Mouse (Mus musculus) heart, postnatal 4 days (tissue): ENCODE measurements at regions not wholly inside any gene's neighbourhood (a gene's known extent, or its start where the extent isn't known, plus 50 kb on each side); places are given as distances from the start of the nearest gene placed in this dataset.
A peak's percentile ranks its signal among the peaks of the same experiment; 100 is the strongest.

Experiments used
- DNase-seq: peaks from one replicate; pipeline ENCODE4 v3.0.0; 2021

DNA sequence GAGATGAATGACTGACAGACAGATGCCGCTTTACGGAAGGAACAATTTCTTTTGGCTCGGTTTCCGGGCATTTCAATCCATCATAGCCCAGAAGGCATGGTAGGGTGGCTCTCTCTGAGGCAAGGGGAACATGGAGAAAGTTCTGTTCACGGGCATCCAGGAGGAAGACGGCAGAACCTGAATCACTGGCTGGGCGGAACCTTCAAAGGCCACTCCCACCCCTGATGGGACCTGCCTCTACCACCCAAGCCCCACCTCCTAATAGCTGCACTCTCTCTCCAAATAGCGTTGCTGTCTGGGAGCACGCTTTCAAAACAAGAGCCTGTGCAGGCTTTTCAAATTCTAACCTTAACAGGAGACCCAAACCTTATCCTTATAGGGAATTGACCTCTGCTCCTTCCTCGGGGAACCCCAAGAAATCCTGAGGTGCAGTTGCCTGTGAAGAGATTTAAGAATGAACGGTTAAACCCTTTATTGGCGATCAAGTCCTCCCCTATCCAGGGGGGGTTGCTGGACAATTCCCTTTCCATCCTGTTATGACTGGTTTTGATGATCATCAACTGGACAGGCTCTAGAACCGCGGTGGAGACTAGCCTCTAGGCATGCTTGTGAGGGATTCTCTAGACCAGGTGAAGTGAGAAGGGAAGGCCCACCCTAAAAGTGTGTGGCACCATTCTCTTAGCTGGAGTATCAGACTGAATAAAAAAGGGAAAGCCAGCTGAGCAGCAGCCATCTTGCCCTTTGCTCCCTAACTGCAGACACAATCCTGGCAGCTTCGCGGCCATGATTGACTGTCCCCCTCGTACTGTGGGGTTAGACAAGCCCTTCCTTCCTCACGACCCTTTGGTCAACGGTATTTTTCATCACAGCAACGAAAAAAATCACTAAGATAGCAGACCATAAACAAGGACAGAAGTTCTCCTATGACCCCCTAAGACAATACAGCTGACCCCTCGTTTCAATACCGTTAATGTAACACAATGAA, 184.5 kb upstream of the Dyrk2 start:
- DNase-seq, result no peak

DNA sequence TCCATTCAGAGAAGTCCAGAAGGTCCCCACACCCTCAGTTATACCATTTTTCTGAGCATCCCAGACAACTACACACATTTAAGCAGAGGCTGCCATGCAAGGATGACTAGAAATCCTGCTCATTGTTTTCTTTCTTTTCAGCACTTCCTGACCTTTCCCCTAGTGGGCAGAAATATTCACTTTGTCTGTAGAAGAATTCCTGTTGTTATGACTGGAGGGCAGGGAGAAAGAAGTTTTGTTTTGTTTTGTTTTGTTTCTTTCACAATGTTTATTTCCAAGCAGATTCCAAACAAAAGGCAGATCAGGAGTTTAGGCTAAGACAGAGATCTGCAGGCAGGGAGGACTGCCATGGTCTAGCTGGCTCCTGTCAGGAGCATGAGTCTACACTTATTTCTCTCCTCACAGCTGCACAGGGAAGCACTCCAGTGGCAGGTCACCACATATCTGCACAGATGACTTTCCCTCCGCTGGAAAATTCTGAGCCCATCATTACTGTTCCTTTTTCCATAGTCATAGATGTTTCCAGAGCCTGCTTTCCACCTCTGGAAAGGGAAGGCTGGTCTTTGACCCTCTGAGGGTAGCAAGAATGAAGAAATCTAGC, 182.5 kb upstream of the Dyrk2 start:
- no peak for DNase-seq

DNA sequence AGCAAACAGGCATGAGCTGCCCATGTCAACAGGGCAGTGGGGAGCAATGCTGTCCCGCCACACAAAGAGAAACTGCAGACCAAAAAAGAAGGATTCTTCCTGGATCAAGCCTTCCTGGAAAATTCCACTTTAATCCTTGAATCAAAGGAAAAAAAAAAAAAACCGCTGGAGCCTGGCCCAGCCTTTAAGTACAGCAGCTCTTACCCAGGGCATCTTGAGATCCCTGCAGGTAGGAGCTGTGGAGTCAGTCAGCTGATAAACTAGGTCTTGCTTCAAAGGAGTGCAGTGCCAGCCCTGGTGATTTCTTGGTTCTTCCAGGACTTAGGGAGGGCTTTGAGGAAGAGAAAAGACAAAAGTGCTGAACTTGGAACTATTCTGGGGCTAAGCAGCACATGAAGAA, 181.6 kb upstream of the Dyrk2 start:
- no peak for DNase-seq

DNA sequence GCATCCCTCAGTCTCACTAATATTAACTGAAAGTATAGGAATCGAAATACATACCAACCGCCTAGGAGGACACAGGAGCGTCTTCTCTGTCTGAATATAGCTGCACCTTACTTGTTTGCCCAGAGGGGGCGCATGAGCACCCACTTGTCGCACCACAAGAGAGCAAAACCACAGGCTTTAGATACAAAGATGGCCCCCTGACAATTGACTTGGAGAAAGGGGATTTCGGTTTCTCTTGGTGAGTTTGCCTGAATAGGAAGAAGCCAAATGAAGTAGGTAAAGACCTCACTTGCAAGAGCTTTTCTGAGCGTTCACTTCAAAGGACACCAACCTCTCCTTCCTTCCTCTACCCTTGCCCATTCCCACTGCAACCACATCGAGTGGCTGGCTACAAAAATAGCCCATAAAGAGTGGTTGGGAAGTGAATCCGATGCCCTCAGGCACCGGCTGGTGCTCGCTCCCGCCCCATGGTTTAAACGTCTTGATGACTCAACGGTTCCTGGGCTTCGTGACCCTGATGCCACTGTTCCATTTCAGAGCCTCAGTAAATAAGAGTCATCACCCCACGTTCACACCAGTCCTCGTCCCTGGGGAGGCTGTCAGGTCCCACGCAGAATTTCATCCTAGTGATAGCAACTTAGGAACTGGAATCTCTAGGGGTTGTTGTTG, 180.1 kb upstream of the Dyrk2 start:
- DNase-seq, result no peak

DNA sequence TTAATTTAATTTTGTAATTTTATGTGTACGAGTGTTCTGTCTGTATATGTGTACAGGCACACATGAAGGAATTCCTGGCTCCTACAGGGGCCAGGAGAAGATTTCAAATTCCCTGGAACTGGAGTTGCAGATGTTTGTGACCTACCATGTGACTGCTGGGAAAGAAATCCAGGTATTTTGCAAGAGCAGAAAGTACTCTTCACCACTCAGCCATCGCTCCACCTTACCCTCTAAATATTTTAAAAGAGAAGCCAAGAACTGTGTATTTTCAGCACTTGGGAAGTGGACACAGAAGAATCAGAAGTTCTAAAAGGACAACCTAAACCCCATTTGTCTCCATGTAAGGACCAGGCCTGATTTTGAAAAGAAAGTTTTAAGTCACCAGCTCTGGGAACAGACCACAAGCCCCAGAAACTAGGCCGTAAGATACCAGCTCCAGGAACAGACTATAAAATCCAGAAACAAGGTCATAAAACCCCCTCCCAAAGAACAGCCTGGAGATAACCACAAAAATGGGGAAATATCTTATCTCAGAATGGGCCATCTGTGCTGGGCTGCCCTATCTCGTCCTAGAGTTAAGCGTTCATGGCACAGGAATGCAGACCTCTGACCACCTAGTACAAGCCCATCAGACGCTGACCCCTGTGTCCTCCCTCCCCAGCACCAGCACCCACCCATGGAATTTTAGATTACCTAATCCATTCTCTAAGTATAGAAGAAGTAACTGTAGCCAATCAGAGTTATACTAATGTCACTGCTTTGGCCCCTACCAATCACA, 178.8 kb upstream of the Dyrk2 start:
- no peak for DNase-seq

DNA sequence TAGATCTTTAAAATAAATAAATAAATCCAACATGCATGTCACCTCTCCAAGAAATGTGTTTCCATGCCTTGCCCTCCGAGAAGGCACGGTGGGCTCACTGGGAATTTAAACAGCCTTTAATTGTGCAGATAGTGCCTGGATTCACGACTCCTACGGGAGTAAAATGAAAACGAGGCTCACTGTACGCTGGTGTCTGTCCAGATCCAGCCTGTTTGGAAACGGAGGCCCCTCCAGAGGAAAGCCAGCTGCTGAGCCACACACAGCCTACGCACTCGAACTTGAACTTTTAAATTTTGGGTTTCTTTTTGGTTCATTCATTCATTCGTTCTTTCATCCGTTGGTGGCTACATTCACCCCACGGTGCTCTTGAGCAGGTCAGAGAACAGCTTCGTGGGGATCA, 175.1 kb upstream of the Dyrk2 start:
- no peak for DNase-seq

DNA sequence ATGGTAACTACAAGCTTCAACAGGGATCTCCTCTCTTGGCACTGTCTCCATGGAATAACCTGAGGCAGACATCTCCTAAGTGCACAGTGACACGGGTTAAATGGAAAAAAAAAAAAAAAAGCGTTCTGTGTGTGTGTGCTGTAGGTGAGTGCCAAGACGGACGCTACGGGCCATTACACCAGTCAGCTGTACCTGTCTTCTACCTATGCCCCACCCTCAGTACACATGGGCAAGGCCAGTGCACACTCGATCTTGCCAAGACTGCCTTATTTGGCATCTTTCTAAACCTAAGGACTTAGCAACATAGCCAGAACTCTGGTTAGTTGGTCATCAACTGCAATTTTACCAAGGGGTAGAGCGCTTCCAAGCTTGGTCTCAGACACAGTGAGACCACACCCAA, 173.1 kb upstream of the Dyrk2 start:
- no peak for DNase-seq

DNA sequence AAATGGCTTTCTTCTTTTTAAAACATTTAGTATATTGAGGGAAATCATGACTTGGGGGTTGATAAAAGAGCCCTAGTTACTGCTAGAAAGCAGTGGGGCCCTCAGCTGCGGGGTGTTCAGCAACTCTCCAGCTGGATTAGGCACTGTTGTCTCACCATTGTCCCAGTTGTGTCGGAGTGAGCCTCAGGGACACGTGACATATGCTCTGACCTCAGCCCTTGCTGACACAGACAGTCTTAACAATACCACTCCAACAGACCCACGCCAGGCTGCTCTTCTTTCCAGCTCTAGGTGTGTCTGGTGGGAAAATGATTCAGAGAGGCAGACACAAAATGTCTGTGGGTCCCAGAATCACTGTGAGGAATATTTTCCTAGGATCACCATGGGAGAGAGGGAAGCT, 170.2 kb upstream of the Dyrk2 start:
- no peak for DNase-seq

DNA sequence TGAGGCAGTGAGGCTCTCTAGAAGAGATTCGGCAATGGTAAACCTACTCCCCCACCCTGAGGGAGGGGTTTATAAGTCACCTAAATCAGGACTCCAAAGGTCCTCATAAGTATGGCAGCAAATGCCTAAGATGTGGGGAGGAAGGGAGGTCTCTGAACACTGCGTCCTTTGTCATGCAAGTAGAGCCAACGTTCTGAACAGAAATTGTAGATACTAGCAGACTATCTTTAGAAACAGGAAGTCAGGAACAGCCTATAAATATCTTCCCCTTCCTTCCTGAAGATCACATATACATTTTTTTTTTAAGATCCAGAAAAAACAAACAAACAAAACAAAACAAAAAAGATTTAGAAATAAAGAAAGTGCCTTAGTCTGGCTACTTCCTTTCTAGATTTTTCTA, 169.7 kb upstream of the Dyrk2 start:
- no peak for DNase-seq

DNA sequence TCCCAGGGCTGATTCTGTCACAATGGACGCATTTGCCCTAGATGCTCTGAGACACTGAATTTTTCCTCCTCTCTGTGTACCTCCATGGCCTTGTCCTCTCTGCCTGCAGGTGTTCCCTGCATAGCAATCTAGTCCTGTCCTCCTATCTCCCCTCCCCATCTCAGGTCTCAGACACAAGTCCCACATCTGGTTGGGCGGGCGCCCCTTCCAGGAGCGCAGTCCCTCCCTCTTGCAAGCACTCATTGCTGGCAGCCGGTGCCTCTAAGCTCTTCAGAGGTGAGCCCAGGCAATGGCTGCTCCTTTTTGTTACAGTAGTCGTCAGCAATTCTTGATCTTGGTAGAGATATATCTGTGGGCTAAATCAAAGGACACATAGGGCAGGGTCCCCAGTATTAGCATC, 169.0 kb upstream of the Dyrk2 start:
- no peak for DNase-seq

DNA sequence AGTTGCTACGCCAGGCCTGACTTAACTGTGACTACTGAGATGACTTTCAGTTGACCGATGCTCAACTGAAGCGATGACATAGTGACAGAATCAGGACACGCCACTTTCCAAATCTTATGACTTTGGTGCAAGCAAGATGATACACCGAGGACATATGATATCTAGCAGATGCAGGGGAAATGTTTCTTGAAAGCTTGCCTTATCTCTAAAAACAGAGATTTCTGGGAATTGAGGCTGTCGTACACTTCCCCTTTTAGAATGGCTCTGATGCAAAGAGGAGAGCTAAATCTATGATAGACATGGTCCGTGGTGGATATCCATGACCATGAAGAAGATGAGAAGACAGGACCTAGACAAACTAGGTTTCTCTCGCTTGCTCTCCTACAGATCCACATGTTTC, 167.8 kb upstream of the Dyrk2 start:
- no peak for DNase-seq

DNA sequence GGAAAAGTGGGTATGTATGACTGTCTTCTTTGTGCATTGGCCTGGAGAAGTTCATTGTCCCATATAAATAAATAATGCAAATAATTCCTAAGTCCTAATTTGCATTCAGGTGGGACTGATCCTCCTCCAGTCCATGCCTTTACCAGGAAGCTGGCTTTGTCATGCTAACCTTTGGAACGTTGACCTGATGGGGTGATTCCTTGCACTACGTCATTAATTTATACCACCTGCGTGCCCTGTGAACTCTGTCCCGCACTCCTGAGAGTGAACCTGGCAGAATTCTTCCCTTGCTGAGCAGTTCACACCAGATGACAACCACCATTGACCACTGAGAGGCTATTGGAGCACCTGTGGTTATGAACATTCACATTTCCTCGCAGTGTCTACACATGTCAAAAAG, 165.9 kb upstream of the Dyrk2 start:
- DNase-seq, result no peak

DNA sequence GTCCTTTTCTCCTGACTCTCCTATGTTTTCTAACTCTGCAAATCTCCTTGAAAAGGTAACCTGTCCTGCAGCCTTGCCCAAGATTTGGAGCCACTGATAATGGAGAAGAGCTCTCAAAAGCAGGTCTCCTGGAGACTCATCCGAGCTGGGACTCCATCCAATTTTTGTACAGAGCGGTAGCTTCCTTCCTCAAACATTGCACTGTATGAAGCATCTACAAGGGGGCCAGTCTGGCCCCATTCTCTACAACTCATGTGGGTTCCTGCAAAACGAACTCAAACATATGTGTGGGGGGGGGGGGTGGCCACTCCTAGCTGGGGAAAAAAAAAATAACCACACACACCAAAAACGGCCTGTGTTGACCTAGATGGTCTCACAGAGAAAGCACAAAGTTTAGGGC, 164.4 kb upstream of the Dyrk2 start:
- DNase-seq, result no peak

DNA sequence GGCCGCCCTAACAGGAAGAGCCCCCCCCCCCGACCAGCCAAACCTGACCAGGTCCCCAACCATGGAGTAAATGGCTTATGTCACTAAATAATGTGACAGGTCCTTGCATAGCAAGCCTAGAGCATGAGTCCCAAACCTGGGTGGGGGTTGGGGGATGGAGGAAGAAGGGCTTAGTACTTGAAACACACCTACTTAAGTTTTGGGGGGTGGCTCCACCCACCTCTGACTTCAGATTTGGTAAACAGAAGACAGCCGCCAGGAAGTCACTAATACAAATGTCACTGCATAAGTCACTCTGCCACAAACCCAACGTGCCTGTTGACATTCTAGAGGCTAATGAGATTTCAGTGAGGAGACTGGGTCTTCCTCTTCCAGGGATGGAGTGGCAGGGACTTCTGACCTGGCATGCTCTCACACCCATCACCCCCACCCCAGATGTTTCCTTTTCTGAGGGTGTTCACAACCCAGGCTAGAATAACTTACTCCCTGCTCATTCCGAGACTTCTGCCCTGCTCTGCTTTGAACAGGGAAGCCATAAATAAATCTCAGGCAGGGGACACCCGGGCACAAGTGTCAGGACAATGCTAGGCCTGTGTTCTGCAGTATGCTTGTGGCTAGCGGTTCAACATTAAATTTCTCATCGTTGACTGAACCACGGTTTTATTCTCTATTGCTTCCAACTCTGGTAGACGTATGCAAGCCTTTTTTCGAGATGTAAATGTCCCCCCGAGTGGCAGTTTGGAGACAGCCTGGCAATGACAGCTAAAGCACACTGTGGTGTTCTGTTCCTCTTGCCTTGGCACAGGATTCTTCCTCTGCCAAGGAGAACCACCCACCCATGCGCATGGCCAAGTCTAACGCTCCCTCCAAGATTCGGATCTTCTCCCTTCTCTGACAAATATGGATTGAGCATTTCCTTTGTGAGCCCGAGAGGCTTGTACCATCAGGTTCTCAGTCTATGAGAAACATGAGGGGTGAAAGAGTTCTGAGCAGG, 161.6 kb upstream of the Dyrk2 start:
- no peak for DNase-seq

DNA sequence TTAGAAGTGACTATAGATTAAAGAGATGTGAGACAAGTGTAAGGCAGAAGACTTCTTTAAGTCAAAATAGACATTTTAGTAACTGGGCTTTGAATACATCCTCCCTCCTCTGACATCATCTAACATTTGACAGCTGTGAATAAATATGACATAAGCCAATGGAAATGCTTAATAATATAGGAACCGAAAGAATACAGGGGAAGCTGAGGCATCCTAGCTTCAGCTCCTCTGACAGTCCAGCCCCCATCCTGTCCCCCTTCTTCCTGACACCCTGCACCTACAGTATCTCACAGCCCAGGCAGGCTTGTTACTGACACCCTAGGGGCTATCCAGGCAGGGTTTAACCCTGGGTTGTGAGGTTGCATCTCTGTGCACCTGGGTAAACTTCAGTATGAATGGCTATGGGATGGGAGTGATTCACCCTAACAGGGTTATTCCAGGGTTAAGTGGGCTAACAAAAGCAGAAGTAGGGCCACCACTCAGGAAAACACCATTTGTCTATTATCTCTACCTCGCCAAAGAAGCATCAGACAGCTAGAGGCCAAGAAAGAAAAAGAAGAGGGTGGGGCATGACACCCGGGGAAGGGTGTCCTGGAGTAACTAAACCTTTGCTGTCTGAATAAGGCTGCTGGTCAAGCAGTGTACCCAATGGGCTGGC, 158.6 kb upstream of the Dyrk2 start:
- DNase-seq, result no peak

DNA sequence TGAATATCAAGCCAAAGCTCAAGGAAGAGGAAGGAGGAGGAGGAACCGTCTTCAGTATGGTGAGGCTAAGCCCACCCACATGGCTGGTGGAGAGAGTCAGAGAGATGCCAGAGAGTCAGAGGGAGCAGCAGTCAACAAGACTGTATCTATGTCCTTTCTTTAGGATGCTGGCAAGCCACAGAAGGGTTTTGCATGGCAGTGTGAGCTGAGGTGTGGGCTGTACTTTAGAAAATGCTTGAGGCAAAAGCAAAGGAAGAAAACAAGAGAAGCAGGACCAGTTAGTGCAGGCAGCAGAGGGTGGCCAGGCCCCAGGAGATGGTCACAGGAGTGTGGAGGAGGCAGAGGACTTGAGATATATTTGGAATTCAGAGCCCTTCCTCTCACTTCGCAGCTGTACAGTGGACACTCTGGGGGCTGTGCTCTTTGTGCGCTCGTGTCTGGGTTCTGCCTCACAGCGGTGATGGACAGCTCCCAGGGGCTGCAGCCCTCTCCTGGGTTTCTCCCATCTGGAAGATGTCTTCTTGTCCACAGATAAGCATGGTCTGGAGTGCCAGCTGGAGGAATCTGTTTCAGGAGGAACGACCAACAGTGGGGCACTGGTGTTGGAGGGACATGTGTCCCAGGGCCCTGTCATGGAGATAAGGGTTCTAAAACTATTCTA, 157.4 kb upstream of the Dyrk2 start:
- peak; percentile 16 for DNase-seq

DNA sequence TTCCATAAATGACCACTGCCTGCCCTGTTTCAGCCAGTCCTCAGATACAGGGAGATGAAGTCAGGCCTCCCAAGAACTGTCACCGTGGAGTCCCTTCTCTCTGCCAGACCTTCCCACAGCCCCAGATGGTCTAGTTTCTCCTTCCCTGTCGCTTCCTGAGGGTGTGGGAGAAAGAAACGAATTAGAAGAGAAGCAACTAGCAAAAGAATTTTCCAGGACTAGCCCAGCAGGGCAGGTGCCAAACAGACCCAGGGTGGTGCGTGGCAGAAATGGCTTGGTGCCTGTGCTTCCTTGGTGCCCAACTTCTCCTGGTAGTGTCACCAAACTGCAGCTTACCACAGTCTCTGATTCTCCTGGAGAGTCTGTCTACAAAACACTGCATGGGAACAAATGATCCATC, 156.3 kb upstream of the Dyrk2 start:
- no peak for DNase-seq

DNA sequence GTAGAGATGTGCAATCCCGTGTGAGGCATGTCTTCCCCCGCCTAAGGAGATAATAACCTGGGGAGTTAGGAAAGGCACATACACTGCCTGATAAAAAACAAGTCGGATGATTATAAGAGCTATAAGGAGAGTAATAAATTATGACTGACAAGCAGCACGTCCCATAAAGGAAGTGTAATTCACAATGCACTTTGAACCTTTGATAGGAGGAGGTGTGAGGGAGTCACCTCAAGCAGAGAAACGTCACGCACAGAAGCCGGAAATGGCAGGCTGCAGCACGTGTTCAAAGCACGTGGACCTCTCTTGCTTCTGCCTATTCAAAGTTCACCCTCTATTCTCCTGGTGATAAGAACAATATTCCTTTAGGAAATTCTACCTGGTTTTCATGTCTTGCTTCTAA, 154.4 kb upstream of the Dyrk2 start:
- no peak for DNase-seq

DNA sequence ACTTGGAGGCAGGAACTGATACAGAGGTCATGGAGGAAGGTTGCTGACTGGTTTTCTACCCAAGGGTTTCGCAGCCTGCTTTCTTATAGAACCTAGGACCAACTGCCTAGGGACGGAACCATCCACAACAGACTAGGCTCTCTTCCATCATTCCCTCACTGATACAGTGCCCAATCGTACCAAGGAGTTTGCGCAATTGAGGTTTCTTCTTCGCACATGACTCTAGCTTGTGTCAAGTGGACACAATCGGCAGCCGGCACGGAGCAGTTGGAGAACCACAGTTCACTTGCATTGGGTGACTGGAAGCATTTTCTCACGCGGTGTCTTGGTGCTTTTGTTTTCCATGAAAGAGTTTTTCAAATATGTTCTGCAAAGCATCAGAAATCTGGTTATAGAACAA, 149.1 kb upstream of the Dyrk2 start:
- no peak for DNase-seq

DNA sequence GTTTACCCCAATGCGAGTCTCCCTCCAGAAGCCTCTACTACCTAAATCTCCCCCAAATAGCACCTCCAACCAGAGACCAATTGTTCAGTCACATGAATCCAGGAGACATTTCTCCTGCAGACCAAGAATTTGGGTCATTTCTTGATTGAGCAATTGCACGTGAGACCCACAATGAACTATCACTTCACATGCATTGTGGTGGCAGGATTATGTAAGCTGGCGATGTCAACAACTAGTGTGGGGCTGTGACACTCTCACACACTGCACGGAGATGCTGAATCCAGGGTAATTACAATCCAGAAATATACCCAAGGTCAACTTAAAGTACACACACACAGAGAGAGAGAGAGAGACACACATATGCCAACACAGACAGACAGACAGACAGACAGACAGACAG, 148.5 kb upstream of the Dyrk2 start:
- DNase-seq, result no peak

DNA sequence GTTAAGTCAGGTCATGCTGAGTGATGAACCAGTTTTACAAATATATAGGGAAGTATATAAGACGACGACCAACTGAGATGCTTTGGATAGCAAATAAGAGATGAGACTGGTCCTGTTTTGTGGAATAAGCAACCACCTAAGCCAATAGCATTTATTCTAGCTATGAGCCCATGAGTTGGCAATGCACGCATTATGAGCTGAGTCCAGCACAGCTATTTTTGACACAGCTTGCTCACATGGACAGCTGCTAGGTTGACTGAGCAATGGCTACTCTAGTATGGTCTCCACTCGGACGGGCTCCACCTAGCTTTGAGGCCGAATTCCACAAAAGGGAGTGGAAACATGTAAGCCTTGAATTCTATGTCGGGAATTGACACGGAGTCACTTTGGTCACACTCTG, 146.1 kb upstream of the Dyrk2 start:
- DNase-seq, result no peak
